Comparison of ENCODE assay signal across 9 mouse cellular contexts in the genomic region with DNA sequence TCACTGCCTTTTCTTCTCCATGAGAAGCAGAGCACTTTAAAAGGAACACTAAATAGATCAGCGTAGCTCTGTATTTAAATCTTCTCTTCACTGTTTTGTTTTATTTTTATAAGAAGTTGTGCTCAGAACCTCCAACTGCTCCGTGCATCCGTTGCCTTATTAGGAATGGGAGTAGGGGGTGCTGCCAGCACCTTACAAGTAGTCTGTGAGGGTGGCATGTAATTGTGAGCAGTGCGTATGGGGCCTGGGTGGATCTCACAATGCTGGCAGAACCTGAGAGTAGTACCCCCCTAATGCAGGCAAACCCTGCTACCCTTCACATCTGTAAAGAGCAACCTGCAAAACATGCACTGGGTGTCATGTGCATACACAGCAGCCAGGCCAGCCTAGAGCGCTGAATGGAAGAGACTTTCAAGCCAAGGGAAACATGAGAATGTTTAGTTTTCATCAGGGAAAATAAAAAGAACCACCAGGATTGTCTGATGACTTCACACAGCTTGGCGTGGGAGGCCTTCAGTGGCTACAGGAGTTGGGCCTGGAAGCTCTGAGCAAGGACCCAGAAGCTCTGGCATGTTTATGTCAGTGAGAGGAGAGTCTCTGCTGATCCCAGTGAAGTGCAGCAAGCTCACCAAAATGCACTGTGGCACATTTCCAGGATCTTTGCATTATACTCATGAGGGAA.
DNase-seq lines count a peak whose midpoint lies in the region; ATAC-seq and TF ChIP-seq lines count a peak whose summit lies in the region.
"Had no signal": no experiment of that assay in that cellular context is flagged by ENCODE, and none has a peak within 500 bp of the region (broad histone marks: within the 10 kb centered on the region; RNA-seq: fewer than 3 reads in every experiment).

No protein-coding gene starts in this region.

- DNase-seq in lung, adult 18-20 months, result no peak
- peak; percentile 26 for DNase-seq in gastrocnemius, postnatal 14 days
- DNase-seq in kidney, postnatal 14 days, result peak; percentile 17
- DNase-seq in stomach, postnatal 0 days (ENCODE audit: low spot score), result no peak
- DNase-seq in MN1 (ENCODE audit: low spot score), result no peak
- no peak for DNase-seq in thymus, postnatal 10 days (ENCODE audit: low spot score in 2 of 2)
- DNase-seq: retina, postnatal 1 day had no signal

- 61% methylated on average over 6 of the region's 6 CpGs for WGBS in lung, embryonic 16.5 days
- WGBS in stomach, postnatal 0 days, result 49% methylated on average over 6 of the region's 6 CpGs

- TF ChIP-seq EP300 in stomach, postnatal 0 days (optimal IDR thresholded peaks at IDR 0.05), result no peak

- peak; percentile 26; the same call in 1 of the 2 replicates for TF ChIP-seq CTCF in stomach, postnatal 0 days (IDR thresholded peaks at IDR 0.05; ENCODE audit: low read depth)

- H3K4me1 ChIP-seq in lung, embryonic 16.5 days (replicated peaks; ENCODE audit: control insufficient read depth, insufficient read depth, low read length), result peaks cover 6% of the 10 kb centered on the region
- no peaks in the 10 kb centered on the region for H3K4me1 ChIP-seq in stomach, postnatal 0 days (replicated peaks; ENCODE audit: control insufficient read depth, insufficient read depth)

- H3K27me3 ChIP-seq in lung, embryonic 16.5 days (ENCODE audit: control insufficient read depth, insufficient read depth, low read depth, low read length), result no peaks in the 10 kb centered on the region
- no peaks in the 10 kb centered on the region for H3K27me3 ChIP-seq in stomach, postnatal 0 days (ENCODE audit: control insufficient read depth, insufficient read depth, low read length)

- H3K27ac ChIP-seq in lung, embryonic 16.5 days (ENCODE audit: low read length), result peak overlapping the region; percentile 71
- H3K27ac ChIP-seq in stomach, postnatal 0 days (replicated peaks), result peak overlapping the region; percentile 65
- H3K27ac ChIP-seq: layer of hippocampus, adult 2 months had no signal

- intact Hi-C loops in gastrocnemius, postnatal 14 days (cut with DNase I; ENCODE audit: low total_unique reads), result no loop called here

- no peak overlapping the region for H3K9ac ChIP-seq in lung, embryonic 16.5 days (ENCODE audit: low read length)
- H3K9ac ChIP-seq in stomach, postnatal 0 days (ENCODE audit: low read length), result no peak overlapping the region

- no peak overlapping the region for H3K4me2 ChIP-seq in lung, embryonic 16.5 days (ENCODE audit: low read depth, low read length)
- no peak overlapping the region for H3K4me2 ChIP-seq in stomach, postnatal 0 days (replicated peaks; ENCODE audit: low read depth)

- no peaks in the 10 kb centered on the region for H3K36me3 ChIP-seq in lung, embryonic 16.5 days (ENCODE audit: control insufficient read depth, insufficient read depth, low read length)
- no peaks in the 10 kb centered on the region for H3K36me3 ChIP-seq in stomach, postnatal 0 days (ENCODE audit: control insufficient read depth, insufficient read depth, low read length)

- no peaks in the 10 kb centered on the region for H3K9me3 ChIP-seq in lung, embryonic 16.5 days (ENCODE audit: control insufficient read depth, low read length)
- H3K9me3 ChIP-seq in stomach, postnatal 0 days (ENCODE audit: control insufficient read depth, low read length), result no peaks in the 10 kb centered on the region

- peak; percentile 83 for ATAC-seq in lung, embryonic 16.5 days (ENCODE audit: low read depth)
- ATAC-seq in stomach, postnatal 0 days (ENCODE audit: low FRiP score, low TSS enrichment), result peak; percentile 29; the same call in 1 of the 2 replicates

- no peak overlapping the region for H3K4me3 ChIP-seq in lung, embryonic 16.5 days (ENCODE audit: low read length)
- no peak overlapping the region for H3K4me3 ChIP-seq in stomach, postnatal 0 days (ENCODE audit: low read depth, low read length)
- H3K4me3 ChIP-seq: layer of hippocampus, adult 2 months had no signal

Comparison
In these comparisons a context has a peak if more than half of its experiments do, and no peak if none do; other contexts are left out.
1. DNase-seq: peak in gastrocnemius, postnatal 14 days (single experiment) and kidney, postnatal 14 days (single experiment); none in lung, adult 18-20 months (0 of 2), stomach, postnatal 0 days (single experiment), MN1 (single experiment) and thymus, postnatal 10 days (0 of 2).